Mouse (Mus musculus): Measurements from ENCODE around the gene Nup88. TPM values are rescaled to one million over a fixed set of nuclear protein-coding genes. Genes with fewer than 3 reads are reported as not detected.

Nup88 gene
- 113 and 130 TPM in 2 replicates for polyA plus RNA-seq (2012; rRNA removed)

GRCm38 (mm10) chr11:70969821-70970559 is at the start of gene Nup88, which contains the start of gene Rpain:
Nup88 (minus strand) TSS chr11:70969973.
Rpain (plus strand) TSS chr11:70970213.
- DNase-seq (ENCODE audit: low spot score) = peak; percentile 79

GRCm38 (mm10) chr11:71018416-71019200 is 48.8 kb upstream of the Nup88 start:
- DNase-seq (ENCODE audit: low spot score) = no peak

DNA sequence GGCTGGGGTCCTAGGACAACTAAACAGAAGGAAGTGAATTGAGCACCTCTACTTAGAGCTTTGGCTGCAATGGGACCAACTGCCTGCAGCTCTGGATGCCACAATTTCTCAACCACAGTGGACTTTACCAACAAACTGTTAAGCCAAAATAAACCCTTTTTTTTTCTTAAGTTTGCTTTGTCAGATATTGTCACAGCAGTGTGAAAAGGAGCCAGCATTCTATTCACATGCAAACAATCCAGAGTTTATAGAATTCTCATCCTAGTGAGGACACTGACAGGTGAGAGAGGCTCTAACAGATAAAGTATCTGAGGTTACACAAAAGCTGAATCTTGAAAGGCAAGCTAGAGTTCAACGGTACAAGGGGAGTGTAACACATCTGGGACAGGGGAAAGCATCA is 47.3 kb upstream of the Nup88 start:
- DNase-seq (ENCODE audit: low spot score) = no peak

DNA sequence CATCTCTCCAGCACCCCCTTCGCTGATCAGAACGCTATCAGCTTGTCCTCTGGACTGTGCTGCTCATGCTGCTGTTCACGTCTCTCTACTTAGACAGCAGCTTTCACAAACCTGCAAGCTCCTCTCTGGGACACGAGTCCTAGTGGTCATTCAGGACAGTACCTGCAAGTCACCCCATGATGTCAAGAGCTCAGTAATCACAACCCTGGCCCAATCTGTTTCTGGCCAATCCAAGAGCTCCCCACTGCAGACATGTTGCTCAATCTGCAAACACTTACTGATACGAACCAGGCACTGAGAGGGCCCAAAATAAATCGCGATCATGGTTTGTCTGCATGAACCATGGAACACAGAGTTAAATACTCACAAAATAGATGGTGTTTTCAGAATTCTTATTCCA is 43.0 kb upstream of the Nup88 start:
- no peak for DNase-seq (ENCODE audit: low spot score)

- no peak for DNase-seq (ENCODE audit: low spot score)
Observed at GRCm38 (mm10) chr11:71008321-71008720, 38.5 kb upstream of the Nup88 start.

DNA sequence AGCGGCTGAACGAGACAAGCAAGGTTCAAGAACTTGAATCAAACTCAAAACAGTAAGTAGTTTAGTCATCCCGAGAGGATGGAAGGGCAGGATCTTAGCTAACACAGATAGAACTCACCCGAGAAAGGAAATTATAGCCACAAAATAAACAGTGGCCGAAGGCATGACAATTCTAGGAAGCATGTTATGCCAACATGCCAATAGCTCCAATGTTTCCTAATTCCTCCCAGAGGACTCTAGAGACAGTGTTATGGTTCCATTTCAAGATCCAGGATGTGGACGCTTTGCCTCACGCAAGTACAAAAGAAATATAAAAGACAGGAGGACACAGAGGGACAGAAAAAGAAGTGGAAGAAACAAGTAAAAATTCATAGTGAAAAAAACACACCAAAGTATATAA is 38.1 kb upstream of the Nup88 start:
- no peak for DNase-seq (ENCODE audit: low spot score)

- no peak for DNase-seq (ENCODE audit: low spot score)
Observed at GRCm38 (mm10) chr11:71007026-71007425, 37.3 kb upstream of the Nup88 start.

GRCm38 (mm10) chr11:71005046-71005445 is 35.3 kb upstream of the Nup88 start:
- DNase-seq (ENCODE audit: low spot score) = no peak

DNA sequence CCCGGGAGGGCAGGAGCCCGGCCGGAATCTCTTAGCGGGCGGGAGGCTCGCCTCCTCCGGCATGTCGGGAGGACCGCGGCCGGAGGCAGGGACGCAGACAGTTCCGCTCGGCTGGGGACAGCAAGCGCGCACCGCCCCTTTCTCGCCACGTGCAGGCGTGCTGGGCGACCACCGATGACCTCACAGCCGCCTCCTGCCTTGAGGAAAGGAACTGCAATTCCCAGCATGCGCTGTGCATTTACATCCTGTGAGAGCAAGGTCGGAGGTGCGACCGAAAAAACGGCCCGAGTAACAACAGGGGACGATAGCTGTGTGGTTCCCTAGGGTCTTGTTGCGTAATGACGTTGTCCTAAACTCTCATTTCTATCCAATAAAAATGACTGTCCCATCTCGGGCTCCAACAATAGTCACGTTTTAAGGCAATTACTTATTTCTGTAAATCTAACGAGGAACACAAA is 34.6 kb upstream of the Nup88 start, which contains the start of gene Dhx33:
Gene Dhx33, minus strand, starts transcription at position 122 of the 458 bp plus-strand sequence.
- peak; percentile 81 for DNase-seq (ENCODE audit: low spot score)

GRCm38 (mm10) chr11:71003611-71004315 is 34.0 kb upstream of the Nup88 start:
- DNase-seq (ENCODE audit: low spot score) = no peak

DNA sequence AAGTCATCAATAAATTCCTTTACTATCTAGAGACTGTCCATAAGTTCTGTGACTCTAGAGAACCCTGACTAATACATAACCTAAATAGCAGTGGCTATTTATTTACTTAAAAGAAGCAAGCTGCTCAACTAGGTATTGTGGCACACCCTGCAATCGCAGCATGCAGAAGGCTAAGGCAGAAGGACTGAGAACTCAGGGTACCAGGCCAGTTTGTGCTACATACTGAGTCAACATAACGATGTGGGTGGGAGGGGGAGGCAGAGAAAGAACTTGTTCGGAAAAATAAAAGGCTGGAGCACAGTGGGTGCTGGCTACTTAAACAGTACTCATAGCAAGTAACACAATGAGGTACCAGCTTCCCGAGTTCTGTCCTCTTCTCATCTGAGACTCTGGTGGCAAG is 31.4 kb upstream of the Nup88 start:
- DNase-seq (ENCODE audit: low spot score) = no peak

DNA sequence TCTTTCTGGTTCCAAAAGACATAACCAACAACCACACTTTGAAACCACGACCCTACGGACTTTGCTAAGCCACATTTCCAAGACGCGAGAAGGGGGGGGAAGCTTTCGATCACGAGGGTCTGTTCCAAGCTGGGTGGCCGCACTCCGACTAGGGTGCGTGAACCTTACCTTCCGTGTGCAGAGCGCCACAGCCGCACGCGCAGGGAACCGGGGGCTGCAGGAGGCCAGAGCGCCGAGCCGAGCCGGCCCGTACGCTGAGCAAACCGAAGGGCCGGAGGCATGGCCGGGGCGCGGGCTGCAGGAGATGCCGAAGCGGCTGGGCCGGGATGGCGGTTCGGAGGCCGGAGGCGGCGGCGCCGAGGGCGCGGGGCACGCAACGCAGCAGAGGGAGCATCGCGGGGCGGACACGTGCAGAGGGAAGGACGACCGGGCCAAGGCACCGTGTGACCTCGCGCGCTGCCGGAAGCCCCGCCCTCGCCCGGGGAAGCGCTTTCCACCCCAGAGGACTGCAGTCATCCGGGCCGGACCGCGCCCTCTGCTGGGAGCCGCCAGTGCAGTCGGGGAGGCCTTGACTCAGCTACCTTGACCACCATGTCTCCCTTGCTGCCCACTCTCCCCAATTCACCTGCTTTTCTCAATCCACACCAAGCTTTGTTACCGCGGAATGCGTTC is 12.9 kb upstream of the Nup88 start, which contains the start of gene C1qbp:
Gene C1qbp, minus strand, starts transcription at position 470 of the 672 bp plus-strand sequence.
- peak; percentile 97 for DNase-seq (ENCODE audit: low spot score)

DNA sequence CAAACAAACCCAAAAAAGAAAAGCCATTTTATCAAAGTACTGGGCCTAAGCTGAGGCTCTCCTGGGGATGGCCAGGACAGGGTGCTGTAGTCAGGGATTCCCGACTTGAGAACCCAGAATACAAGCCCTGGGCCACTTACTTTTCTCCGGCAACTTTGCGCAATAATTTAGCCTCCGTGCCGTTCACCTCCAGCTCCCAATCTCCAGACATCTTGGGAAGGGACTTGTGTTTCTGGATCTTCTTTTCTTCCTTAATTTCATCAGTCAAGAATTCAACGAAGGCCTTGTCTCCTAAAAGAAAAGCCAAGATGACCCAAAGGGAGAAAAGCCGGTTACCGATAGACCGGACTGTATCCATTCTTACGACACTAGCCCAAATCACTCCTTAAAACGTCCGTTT is 12.3 kb upstream of the Nup88 start:
- DNase-seq (ENCODE audit: low spot score) = no peak

DNA sequence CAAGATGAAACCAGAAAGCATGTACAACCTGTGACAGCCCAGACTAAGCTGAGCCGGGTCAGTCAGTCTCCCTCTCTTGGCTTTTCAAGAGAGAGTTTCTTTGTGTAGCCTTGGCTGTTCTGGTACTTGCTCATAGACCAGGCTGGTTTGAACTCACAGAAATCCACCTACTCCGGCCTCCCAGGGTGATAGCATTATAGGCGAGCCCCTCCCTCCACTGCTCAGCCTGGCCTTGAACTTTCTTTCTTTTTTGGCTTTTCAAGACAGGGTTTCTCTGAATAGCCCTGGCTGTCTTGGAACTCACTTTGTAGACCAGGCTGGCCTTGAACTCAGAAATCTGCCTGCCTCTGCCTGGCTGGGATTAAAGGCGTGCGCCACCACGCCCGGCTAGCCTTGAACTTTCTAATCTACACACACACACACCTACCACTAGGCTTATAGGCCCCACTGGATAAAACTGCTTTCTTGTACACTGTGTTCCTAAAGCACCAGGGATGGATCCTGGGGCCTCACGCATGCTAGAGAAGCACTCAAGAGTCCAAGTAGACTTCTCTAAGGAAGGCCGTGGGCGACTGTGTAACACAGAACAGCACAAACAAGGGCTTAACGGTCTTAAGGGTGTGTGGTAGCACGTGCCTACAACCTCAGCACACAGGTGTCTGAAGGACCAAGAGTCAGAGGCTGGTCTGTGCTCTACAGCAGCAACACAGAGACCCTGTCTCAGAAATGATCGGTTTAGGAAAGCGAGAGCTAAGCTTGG is 11.2 kb upstream of the Nup88 start:
- no peak for DNase-seq (ENCODE audit: low spot score)

- DNase-seq (ENCODE audit: low spot score) = no peak
Observed at GRCm38 (mm10) chr11:70980232-70980631, 10.5 kb upstream of the Nup88 start.

DNA sequence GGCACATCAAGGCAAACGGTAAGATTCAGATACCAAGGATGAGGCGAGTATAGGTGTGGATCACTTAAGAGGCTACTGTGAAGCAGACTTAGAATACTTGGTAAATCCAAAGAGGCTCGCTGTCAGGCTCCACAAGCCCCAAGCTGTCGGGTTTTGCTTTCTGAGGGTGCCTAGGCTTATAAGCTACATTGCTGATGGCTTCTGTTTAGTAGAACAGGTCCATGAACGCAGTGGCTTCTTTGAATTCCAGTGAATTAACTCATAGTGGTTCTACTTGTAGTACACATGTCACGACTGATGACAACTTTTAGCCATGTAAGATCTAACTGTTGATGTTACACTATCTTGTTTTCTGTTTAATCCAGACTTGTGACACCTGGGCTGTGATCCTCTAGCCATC is 7.5 kb upstream of the Nup88 start:
- DNase-seq (ENCODE audit: low spot score) = no peak

GRCm38 (mm10) chr11:70975193-70975592 is 5.4 kb upstream of the Nup88 start:
- DNase-seq (ENCODE audit: low spot score) = no peak

DNA sequence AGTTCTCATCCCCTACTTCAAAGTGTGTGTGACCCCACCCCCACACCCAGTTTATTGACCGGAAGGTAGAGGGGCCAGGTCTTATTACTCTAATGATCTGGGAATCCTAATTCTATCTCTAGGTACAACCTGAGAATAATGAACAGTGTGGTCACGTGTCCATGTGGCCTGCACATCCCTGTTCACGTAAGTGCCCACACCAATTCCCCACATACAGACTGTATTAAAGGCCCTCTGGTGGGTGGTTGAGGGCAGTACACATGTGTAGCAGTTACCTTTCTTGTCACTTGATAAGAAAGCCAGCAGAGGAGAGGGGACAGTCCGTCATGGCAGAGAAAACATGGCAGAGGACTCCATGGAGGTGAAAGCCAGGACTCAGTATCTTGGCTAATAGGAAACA is 4.2 kb upstream of the Nup88 start:
- no peak for DNase-seq (ENCODE audit: low spot score)

DNA sequence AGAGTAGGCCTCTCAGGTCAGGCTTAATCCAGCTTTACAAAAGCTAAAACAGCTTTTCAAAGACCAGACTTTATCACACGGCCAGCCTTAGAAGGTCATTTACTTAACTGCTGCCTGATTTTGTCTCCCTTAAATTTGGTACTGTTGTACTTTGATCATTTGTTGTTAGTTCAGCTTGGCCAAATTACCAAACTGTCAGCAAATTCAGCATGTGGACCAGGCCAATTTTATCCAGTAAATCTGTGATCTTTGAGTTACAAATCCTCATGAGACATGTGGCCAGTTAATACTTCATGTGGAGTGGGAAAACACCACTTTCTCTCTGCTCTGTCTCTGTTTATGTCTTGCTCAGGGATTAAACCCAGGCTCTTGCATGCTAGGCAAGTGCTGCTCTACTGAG is 2.8 kb upstream of the Nup88 start:
- no peak for DNase-seq (ENCODE audit: low spot score)

- no peak for DNase-seq (ENCODE audit: low spot score)
Observed at GRCm38 (mm10) chr11:70970560-70971540, 1.1 kb upstream of the Nup88 start.

All from urinary bladder, adult 2 months (tissue).